Mouse (Mus musculus): Measurements from ENCODE around the gene Nkx2-1. TPM values are rescaled to one million over a fixed set of nuclear protein-coding genes. Genes with fewer than 3 reads are reported as not detected.
"Not testable (repeated sequence)": the region's sequence is repeated elsewhere in the genome, so short reads cannot be mapped to it uniquely, and the experiment has no call there.

The Nkx2-1 gene
- polyA plus RNA-seq, 1 experiment from 2014 or later, result 0.31 TPM

- no peak overlapping the region for H3K9ac ChIP-seq
- no peaks in the 10 kb centered on the region for H3K9me3 ChIP-seq
- H3K4me1 ChIP-seq (replicated peaks), result peaks cover 24% of the 10 kb centered on the region
- H3K27ac ChIP-seq, result no peak overlapping the region
- ATAC-seq (ENCODE audit: low FRiP score), result no peak
- H3K4me3 ChIP-seq, result no peak overlapping the region
- H3K36me3 ChIP-seq, result no peaks in the 10 kb centered on the region
- no peak overlapping the region for H3K4me2 ChIP-seq
- peaks cover 97% of the 10 kb centered on the region for H3K27me3 ChIP-seq
- WGBS, result 1% methylated on average over 45 of the region's 50 CpGs
Measured at GRCm38 (mm10) chr12:56532986-56533495, 3.7 kb downstream of the Nkx2-1 start.

DNA sequence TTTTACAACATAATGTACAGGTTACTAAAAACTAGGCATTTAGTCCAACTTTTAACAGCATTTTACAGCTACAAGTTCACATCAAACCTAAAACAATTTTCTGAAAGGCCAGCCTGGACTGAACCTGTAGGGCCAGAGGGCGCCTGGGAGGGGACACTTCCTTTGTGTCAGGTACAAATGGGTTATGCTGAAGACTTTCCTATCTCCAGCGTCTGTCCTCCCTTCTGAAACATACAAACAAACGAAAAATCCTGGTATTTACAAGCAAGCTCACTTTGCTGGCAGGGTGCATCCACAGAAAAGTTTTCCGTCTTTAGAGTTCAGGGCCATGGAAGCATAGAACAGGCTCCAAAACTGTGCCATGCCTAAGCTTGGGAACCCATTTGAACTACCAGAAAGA lies 4.6 kb downstream of the Nkx2-1 start:
- Histone ChIP-seq H3K27ac (no peak overlapping the region), H3K27me3 (peaks cover 96% of the 10 kb centered on the region)
- no peak for ATAC-seq (ENCODE audit: low FRiP score)

GRCm38 (mm10) chr12:56531051-56531620 lies 5.6 kb downstream of the Nkx2-1 start:
- Histone ChIP-seq H3K4me3 (no peak overlapping the region), H3K9me3 (no peaks in the 10 kb centered on the region), H3K4me1 (replicated peaks) (peaks cover 19% of the 10 kb centered on the region), H3K27ac (no peak overlapping the region), H3K4me2 (no peak overlapping the region), H3K36me3 (no peaks in the 10 kb centered on the region), H3K27me3 (peaks cover 96% of the 10 kb centered on the region), H3K9ac (no peak overlapping the region)
- 0% methylated on average over 3 of the region's 3 CpGs for WGBS
- ATAC-seq (ENCODE audit: low FRiP score), result no peak

More for the DNA sequence above, 4.6 kb downstream of the Nkx2-1 start:
- 3% methylated on average over 4 of the region's 4 CpGs for WGBS
- Histone ChIP-seq H3K9ac (no peak overlapping the region), H3K4me3 (no peak overlapping the region), H3K36me3 (no peaks in the 10 kb centered on the region), H3K4me1 (replicated peaks) (peaks cover 24% of the 10 kb centered on the region), H3K9me3 (no peaks in the 10 kb centered on the region), H3K4me2 (no peak overlapping the region)

- Histone ChIP-seq H3K9me3 (no peaks in the 10 kb centered on the region), H3K36me3 (no peaks in the 10 kb centered on the region), H3K4me2 (no peak overlapping the region), H3K4me1 (replicated peaks) (peaks cover 13% of the 10 kb centered on the region), H3K27ac (no peak overlapping the region), H3K9ac (no peak overlapping the region), H3K27me3 (peaks cover 94% of the 10 kb centered on the region), H3K4me3 (no peak overlapping the region)
- ATAC-seq (ENCODE audit: low FRiP score), result no peak
- WGBS, result under 1% methylated on average over 3 of the region's 3 CpGs
Measured at GRCm38 (mm10) chr12:56529931-56530330, 6.8 kb downstream of the Nkx2-1 start.

- Histone ChIP-seq H3K27me3 (peaks cover 94% of the 10 kb centered on the region), H3K27ac (no peak overlapping the region), H3K9ac (no peak overlapping the region), H3K4me3 (no peak overlapping the region), H3K9me3 (no peaks in the 10 kb centered on the region), H3K4me2 (no peak overlapping the region), H3K4me1 (replicated peaks) (peaks cover 6% of the 10 kb centered on the region), H3K36me3 (no peaks in the 10 kb centered on the region)
- no peak for ATAC-seq (ENCODE audit: low FRiP score)
- under 1% methylated on average over 36 of the region's 36 CpGs for WGBS
Measured at GRCm38 (mm10) chr12:56528881-56529681, 7.6 kb downstream of the Nkx2-1 start.

- no peaks in the 10 kb centered on the region for H3K36me3 ChIP-seq
- H3K9ac ChIP-seq, result no peak overlapping the region
- no peak overlapping the region for H3K4me2 ChIP-seq
- ATAC-seq (ENCODE audit: low FRiP score), result no peak
- peaks cover 94% of the 10 kb centered on the region for H3K27me3 ChIP-seq
- H3K4me1 ChIP-seq (replicated peaks), result peaks cover 2% of the 10 kb centered on the region
- 1% methylated on average over 8 of the region's 8 CpGs for WGBS
- no peaks in the 10 kb centered on the region for H3K9me3 ChIP-seq
- H3K4me3 ChIP-seq, result no peak overlapping the region
- no peak overlapping the region for H3K27ac ChIP-seq
Measured at GRCm38 (mm10) chr12:56528034-56528570, 8.6 kb downstream of the Nkx2-1 start.

DNA sequence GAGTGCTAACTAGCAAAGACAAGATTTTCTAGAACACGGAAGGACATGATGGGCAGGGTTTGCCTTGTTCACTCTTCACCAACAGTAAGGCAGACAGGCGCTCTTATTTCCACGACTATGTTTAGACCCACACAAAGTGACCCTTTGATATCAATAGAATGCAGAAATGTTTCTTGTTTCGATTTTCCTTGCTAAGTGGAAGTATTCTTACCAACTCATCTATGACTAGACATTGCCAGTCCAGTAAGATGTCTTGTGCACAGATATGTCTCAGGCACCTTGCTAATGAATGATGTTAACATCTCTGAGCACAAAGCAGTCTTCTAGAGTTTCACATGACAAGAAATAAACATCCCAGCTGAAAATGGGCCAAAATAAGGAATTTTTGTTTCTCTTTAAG lies 9.6 kb downstream of the Nkx2-1 start:
- H3K4me2 ChIP-seq, result no peak overlapping the region
- peaks cover 97% of the 10 kb centered on the region for H3K27me3 ChIP-seq
- H3K4me1 ChIP-seq (replicated peaks), result no peaks in the 10 kb centered on the region
- ATAC-seq (ENCODE audit: low FRiP score), result no peak
- 28% methylated on average over 4 of the region's 4 CpGs for WGBS
- no peak overlapping the region for H3K27ac ChIP-seq
- H3K36me3 ChIP-seq, result no peaks in the 10 kb centered on the region
- no peak overlapping the region for H3K9ac ChIP-seq
- H3K9me3 ChIP-seq, result no peaks in the 10 kb centered on the region
- no peak overlapping the region for H3K4me3 ChIP-seq

GRCm38 (mm10) chr12:56525219-56525797 lies 11.4 kb downstream of the Nkx2-1 start:
- not testable (repeated sequence) for H3K9me3 ChIP-seq; H3K27ac ChIP-seq; H3K36me3 ChIP-seq; H3K4me1 ChIP-seq (replicated peaks); H3K4me3 ChIP-seq; H3K9ac ChIP-seq; H3K4me2 ChIP-seq
- 5% methylated on average over 11 of the region's 16 CpGs for WGBS
- ATAC-seq (ENCODE audit: low FRiP score), result peak; percentile 85
- H3K27me3 ChIP-seq, result peaks cover 95% of the 10 kb centered on the region

DNA sequence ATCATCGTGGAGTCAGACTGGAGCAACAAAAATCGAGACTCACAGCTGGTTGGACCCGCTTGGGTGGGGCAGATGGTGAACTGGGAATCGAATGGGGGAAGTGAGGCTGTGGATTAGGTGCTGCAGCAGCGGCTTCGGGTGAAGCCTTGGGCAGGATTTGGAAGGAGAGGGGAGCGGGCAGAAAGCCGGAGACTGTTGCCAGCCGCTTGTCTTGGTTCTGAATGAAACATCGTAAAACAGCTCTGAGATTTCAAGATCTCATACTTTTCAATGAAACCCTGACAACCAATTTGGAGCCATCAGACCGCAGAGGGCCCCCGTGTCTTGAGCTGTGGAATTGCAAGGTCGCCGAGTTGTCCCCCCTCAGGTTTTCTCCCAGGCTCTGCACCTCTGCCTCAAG lies 12.5 kb downstream of the Nkx2-1 start:
- no peak overlapping the region for H3K4me2 ChIP-seq
- peaks cover 95% of the 10 kb centered on the region for H3K27me3 ChIP-seq
- ATAC-seq (ENCODE audit: low FRiP score), result no peak
- no peaks in the 10 kb centered on the region for H3K9me3 ChIP-seq
- WGBS, result 7% methylated on average over 14 of the region's 14 CpGs
- H3K27ac ChIP-seq, result no peak overlapping the region
- no peak overlapping the region for H3K9ac ChIP-seq
- no peaks in the 10 kb centered on the region for H3K36me3 ChIP-seq
- H3K4me1 ChIP-seq (replicated peaks), result 0 out of 2 replicates have a peak, but pooled peaks cover 3% of the 10 kb centered on the region
- no peak overlapping the region for H3K4me3 ChIP-seq

DNA sequence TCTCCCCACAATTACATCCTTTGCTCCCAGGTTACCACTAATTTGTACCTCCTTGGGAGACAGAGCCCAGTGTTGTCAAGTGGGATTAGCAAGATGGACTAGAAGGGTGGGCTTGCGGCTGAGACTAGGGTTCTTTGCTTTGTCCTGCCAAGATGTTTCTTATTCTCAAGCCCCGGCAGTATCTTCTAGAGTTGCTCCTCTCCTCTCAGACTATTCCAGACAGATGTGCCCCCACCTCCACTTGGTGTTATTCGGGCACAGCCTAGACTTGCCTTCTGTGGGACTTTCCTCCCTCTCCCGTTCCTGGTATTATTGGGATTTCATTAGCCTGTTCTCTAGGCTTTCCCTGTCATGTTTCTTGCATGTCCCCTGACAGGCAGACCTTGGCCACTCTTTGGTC lies 14.5 kb downstream of the Nkx2-1 start:
- Histone ChIP-seq H3K36me3 (no peaks in the 10 kb centered on the region), H3K4me2 (no peak overlapping the region), H3K27me3 (peaks cover 96% of the 10 kb centered on the region), H3K9ac (no peak overlapping the region), H3K9me3 (no peaks in the 10 kb centered on the region), H3K4me1 (replicated peaks) (0 out of 2 replicates have a peak, but pooled peaks cover 3% of the 10 kb centered on the region), H3K4me3 (no peak overlapping the region), H3K27ac (no peak overlapping the region)
- no peak for ATAC-seq (ENCODE audit: low FRiP score)
- WGBS, result 18% methylated on average over 4 of the region's 4 CpGs

DNA sequence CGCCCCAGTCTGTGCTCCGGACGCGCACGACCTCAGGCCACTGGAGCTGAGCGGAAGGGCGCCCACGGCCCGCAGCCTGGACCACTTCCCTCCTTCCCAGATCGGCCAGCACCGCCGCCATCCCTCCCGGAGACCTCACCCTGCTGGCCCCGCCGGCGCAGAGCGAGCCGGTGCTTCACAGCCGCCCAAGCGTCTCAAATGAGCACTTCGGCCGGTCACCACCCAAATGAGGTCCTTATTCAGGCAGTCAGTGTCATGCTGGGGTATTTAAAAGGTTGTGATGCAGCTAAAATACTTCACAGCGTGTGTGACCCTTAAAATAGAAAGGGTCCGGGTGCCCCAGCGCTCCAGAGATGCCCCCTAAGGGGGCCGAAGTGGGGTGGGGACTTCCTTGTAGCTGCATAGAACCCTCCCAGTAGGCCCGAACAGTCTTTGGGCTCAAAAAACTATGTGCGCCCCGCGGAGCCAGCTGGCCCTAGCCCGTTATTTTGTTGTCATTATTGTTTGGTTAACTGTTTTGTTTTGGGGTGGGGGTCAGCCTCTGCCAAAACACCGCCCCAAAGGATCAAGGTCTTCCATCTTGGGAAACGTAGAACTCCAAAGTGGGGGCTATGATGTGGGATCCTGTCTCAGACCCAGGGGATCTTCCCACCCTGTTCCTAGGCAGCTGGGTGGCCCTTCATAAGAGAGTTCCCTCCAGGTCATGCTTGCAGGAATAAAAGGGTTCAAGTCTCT lies 15.4 kb downstream of the Nkx2-1 start:
- under 1% methylated on average over 33 of the region's 33 CpGs for WGBS
- ATAC-seq (ENCODE audit: low FRiP score), result 0 out of 2 replicates have a peak, but pooled peaks have one; percentile 30
- Histone ChIP-seq H3K4me2 (no peak overlapping the region), H3K4me1 (replicated peaks) (0 out of 2 replicates have a peak, but pooled peaks cover 3% of the 10 kb centered on the region), H3K9me3 (no peaks in the 10 kb centered on the region), H3K27ac (no peak overlapping the region), H3K36me3 (no peaks in the 10 kb centered on the region), H3K27me3 (peaks cover 93% of the 10 kb centered on the region), H3K9ac (no peak overlapping the region), H3K4me3 (no peak overlapping the region)
